Mouse (Mus musculus): ENCODE data around the gene Amdhd2. TPM values are rescaled to one million over a fixed set of nuclear protein-coding genes. Genes with fewer than 3 reads are reported as not detected.
A peak's percentile ranks its signal among the peaks of the same experiment; 100 is the strongest.

Amdhd2 gene
- polyA plus RNA-seq, 1 experiment from 2014 or later, result 44.7 TPM

GRCm38 (mm10) chr17:24205908-24206361 lies 42.4 kb upstream of the Amdhd2 start:
- DNase-seq (ENCODE audit: extremely low spot score, low spot score), result no peak
- 6% methylated on average over 15 of the region's 15 CpGs for WGBS

GRCm38 (mm10) chr17:24205284-24205888 lies 41.8 kb upstream of the Amdhd2 start, which contains the start of gene Tbc1d24:
Gene Tbc1d24 (minus strand): TSS chr17:24205562.
- peak within 1 kb of the TSS; percentile 67 for H3K4me3 ChIP-seq
- under 1% methylated on average over 65 of the region's 65 CpGs for WGBS
- peaks cover 51% of the 10 kb centered on the region for H3K27me3 ChIP-seq (ENCODE audit: poor library complexity, severe bottlenecking)
- peaks cover 82% of the 10 kb centered on the region for H3K4me1 ChIP-seq
- DNase-seq (ENCODE audit: extremely low spot score, low spot score), result peak; percentile 96
- no peaks in the 10 kb centered on the region for H3K36me3 ChIP-seq (replicated peaks)
- H3K27ac ChIP-seq, result peak within 1 kb of the TSS; percentile 78
- H3K9me3 ChIP-seq, result no peaks in the 10 kb centered on the region

More at GRCm38 (mm10) chr17:24205908-24206361, 42.4 kb upstream of the Amdhd2 start:
- Histone ChIP-seq H3K27me3 (ENCODE audit: poor library complexity, severe bottlenecking) (peaks cover 56% of the 10 kb centered on the region), H3K9me3 (no peaks in the 10 kb centered on the region), H3K27ac (peak overlapping the region; percentile 78), H3K4me3 (peak overlapping the region; percentile 67), H3K36me3 (replicated peaks) (no peaks in the 10 kb centered on the region), H3K4me1 (peaks cover 82% of the 10 kb centered on the region)

- H3K27ac ChIP-seq, result peak overlapping the region; percentile 78
- H3K9me3 ChIP-seq, result no peaks in the 10 kb centered on the region
- H3K4me3 ChIP-seq, result peak overlapping the region; percentile 67
- H3K4me1 ChIP-seq, result peaks cover 80% of the 10 kb centered on the region
- DNase-seq (ENCODE audit: extremely low spot score, low spot score), result no peak
- 14% methylated on average over 7 of the region's 7 CpGs for WGBS
- peaks cover 45% of the 10 kb centered on the region for H3K27me3 ChIP-seq (ENCODE audit: poor library complexity, severe bottlenecking)
- no peaks in the 10 kb centered on the region for H3K36me3 ChIP-seq (replicated peaks)
Measured at GRCm38 (mm10) chr17:24204846-24205245, 41.3 kb upstream of the Amdhd2 start.

- no peak for DNase-seq (ENCODE audit: extremely low spot score, low spot score)
Measured at GRCm38 (mm10) chr17:24203611-24204534, 40.3 kb upstream of the Amdhd2 start.

GRCm38 (mm10) chr17:24203068-24203467 lies 39.5 kb upstream of the Amdhd2 start:
- H3K27ac ChIP-seq, result no peak overlapping the region
- H3K9me3 ChIP-seq, result no peaks in the 10 kb centered on the region
- peaks cover 28% of the 10 kb centered on the region for H3K27me3 ChIP-seq (ENCODE audit: poor library complexity, severe bottlenecking)
- H3K4me1 ChIP-seq, result peaks cover 66% of the 10 kb centered on the region
- no peaks in the 10 kb centered on the region for H3K36me3 ChIP-seq (replicated peaks)
- 47% methylated on average over 4 of the region's 4 CpGs for WGBS
- H3K4me3 ChIP-seq, result no peak overlapping the region
- no peak for DNase-seq (ENCODE audit: extremely low spot score, low spot score)

More at GRCm38 (mm10) chr17:24203611-24204534, 40.3 kb upstream of the Amdhd2 start:
- no peaks in the 10 kb centered on the region for H3K9me3 ChIP-seq
- no peak overlapping the region for H3K27ac ChIP-seq
- no peaks in the 10 kb centered on the region for H3K36me3 ChIP-seq (replicated peaks)
- WGBS, result 83% methylated on average over 3 of the region's 3 CpGs
- H3K4me1 ChIP-seq, result peaks cover 74% of the 10 kb centered on the region
- peaks cover 36% of the 10 kb centered on the region for H3K27me3 ChIP-seq (ENCODE audit: poor library complexity, severe bottlenecking)
- peak overlapping the region; percentile 67; the same call in 1 of the 2 replicates for H3K4me3 ChIP-seq

GRCm38 (mm10) chr17:24201092-24201491 lies 37.5 kb upstream of the Amdhd2 start:
- 80% methylated on average over 4 of the region's 4 CpGs for WGBS
- Histone ChIP-seq H3K36me3 (replicated peaks) (no peaks in the 10 kb centered on the region), H3K4me3 (no peak overlapping the region), H3K27me3 (ENCODE audit: poor library complexity, severe bottlenecking) (peaks cover 8% of the 10 kb centered on the region), H3K9me3 (no peaks in the 10 kb centered on the region), H3K4me1 (peaks cover 46% of the 10 kb centered on the region), H3K27ac (no peak overlapping the region)
- DNase-seq (ENCODE audit: extremely low spot score, low spot score), result no peak

- H3K36me3 ChIP-seq (replicated peaks), result no peaks in the 10 kb centered on the region
- H3K4me3 ChIP-seq, result no peak overlapping the region
- 71% methylated on average over 4 of the region's 4 CpGs for WGBS
- no peaks in the 10 kb centered on the region for H3K9me3 ChIP-seq
- no peak overlapping the region for H3K27ac ChIP-seq
- H3K27me3 ChIP-seq (ENCODE audit: poor library complexity, severe bottlenecking), result 0 out of 2 replicates have a peak, but pooled peaks cover 3% of the 10 kb centered on the region
- no peak for DNase-seq (ENCODE audit: extremely low spot score, low spot score)
- H3K4me1 ChIP-seq, result peaks cover 32% of the 10 kb centered on the region
Measured at GRCm38 (mm10) chr17:24199741-24200140, 36.2 kb upstream of the Amdhd2 start.

GRCm38 (mm10) chr17:24199252-24199651 lies 35.7 kb upstream of the Amdhd2 start:
- WGBS, result 86% methylated on average over 4 of the region's 4 CpGs

GRCm38 (mm10) chr17:24197032-24197824 lies 33.7 kb upstream of the Amdhd2 start:
- Histone ChIP-seq H3K9me3 (no peaks in the 10 kb centered on the region), H3K4me3 (no peak overlapping the region), H3K4me1 (peaks cover 19% of the 10 kb centered on the region), H3K36me3 (replicated peaks) (no peaks in the 10 kb centered on the region; the same call in 1 of the 2 replicates), H3K27me3 (ENCODE audit: poor library complexity, severe bottlenecking) (no peaks in the 10 kb centered on the region), H3K27ac (no peak overlapping the region)
- DNase-seq (ENCODE audit: extremely low spot score, low spot score), result no peak
- 75% methylated on average over 15 of the region's 15 CpGs for whole genome bisulfite sequencing

More at GRCm38 (mm10) chr17:24199252-24199651, 35.7 kb upstream of the Amdhd2 start:
- no peaks in the 10 kb centered on the region for H3K36me3 ChIP-seq (replicated peaks)
- H3K4me1 ChIP-seq, result peaks cover 30% of the 10 kb centered on the region
- H3K27ac ChIP-seq, result no peak overlapping the region
- no peaks in the 10 kb centered on the region for H3K9me3 ChIP-seq
- DNase-seq (ENCODE audit: extremely low spot score, low spot score), result no peak
- no peak overlapping the region for H3K4me3 ChIP-seq
- no peaks in the 10 kb centered on the region for H3K27me3 ChIP-seq (ENCODE audit: poor library complexity, severe bottlenecking)

GRCm38 (mm10) chr17:24195349-24195748 lies 31.8 kb upstream of the Amdhd2 start:
- H3K4me1 ChIP-seq, result peaks cover 17% of the 10 kb centered on the region
- H3K9me3 ChIP-seq, result no peaks in the 10 kb centered on the region
- H3K27ac ChIP-seq, result no peak overlapping the region
- 73% methylated on average over 2 of the region's 2 CpGs for WGBS
- no peak overlapping the region for H3K4me3 ChIP-seq
- no peaks in the 10 kb centered on the region; the same call in 1 of the 2 replicates for H3K36me3 ChIP-seq (replicated peaks)
- no peak for DNase-seq (ENCODE audit: extremely low spot score, low spot score)
- H3K27me3 ChIP-seq (ENCODE audit: poor library complexity, severe bottlenecking), result no peaks in the 10 kb centered on the region

GRCm38 (mm10) chr17:24193769-24194168 lies 30.2 kb upstream of the Amdhd2 start:
- Histone ChIP-seq H3K4me3 (no peak overlapping the region), H3K9me3 (no peaks in the 10 kb centered on the region), H3K27ac (no peak overlapping the region), H3K27me3 (ENCODE audit: poor library complexity, severe bottlenecking) (no peaks in the 10 kb centered on the region), H3K4me1 (peaks cover 10% of the 10 kb centered on the region; the same call in 1 of the 2 replicates), H3K36me3 (replicated peaks) (peaks cover 3% of the 10 kb centered on the region)
- 91% methylated on average over 5 of the region's 5 CpGs for WGBS
- no peak for DNase-seq (ENCODE audit: extremely low spot score, low spot score)

- Histone ChIP-seq H3K27ac (no peak overlapping the region), H3K4me1 (peaks cover 10% of the 10 kb centered on the region; the same call in 1 of the 2 replicates), H3K36me3 (replicated peaks) (peaks cover 7% of the 10 kb centered on the region), H3K27me3 (ENCODE audit: poor library complexity, severe bottlenecking) (no peaks in the 10 kb centered on the region), H3K4me3 (no peak overlapping the region), H3K9me3 (no peaks in the 10 kb centered on the region)
- WGBS, result 89% methylated on average over 8 of the region's 8 CpGs
- no peak for DNase-seq (ENCODE audit: extremely low spot score, low spot score)
Measured at GRCm38 (mm10) chr17:24193268-24193667, 29.7 kb upstream of the Amdhd2 start.

All from forebrain, embryonic 10.5 days (tissue).